Comparison of ENCODE assay signal across 11 mouse cellular contexts in the genomic region with DNA sequence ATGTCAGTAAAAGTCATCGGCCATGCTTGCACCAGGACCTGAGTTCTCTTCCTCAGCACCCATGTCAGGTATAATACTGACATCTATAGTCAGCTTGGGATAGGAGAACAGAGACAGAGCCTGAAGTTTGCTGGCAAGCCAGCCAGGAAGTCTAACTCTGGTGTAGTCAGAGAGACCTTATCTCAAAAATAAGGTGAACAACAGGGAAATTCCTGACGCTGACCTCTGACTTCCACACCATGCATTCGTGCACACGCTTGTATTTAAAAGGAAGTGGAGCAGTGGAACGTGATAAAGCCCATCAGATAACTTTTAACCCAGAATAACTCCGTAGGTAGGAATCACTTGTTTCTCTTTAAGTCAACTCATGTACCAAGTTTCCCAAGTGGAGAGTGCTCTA. TPM values are rescaled to one million over a fixed set of nuclear protein-coding genes. Genes with fewer than 3 reads are reported as not detected.
DNase-seq lines count a peak whose midpoint lies in the region; TF ChIP-seq lines count a peak whose summit lies in the region.
"Had no signal": no experiment of that assay in that cellular context is flagged by ENCODE, and none has a peak within 500 bp of the region (broad histone marks: within the 10 kb centered on the region; RNA-seq: fewer than 3 reads in every experiment).

No protein-coding gene starts in this region.

- no peak for TF ChIP-seq CTCF in liver, adult 2 months (IDR thresholded peaks at IDR 0.05; ENCODE audit: low read depth, low read length)

- no peaks in the 10 kb centered on the region for H3K27me3 ChIP-seq in liver, adult 2 months (ENCODE audit: control insufficient read depth, insufficient read depth, low read length)
- no peaks in the 10 kb centered on the region for H3K27me3 ChIP-seq in embryonic facial prominence, embryonic 10.5 days (replicated peaks; ENCODE audit: low read depth, poor library complexity, severe bottlenecking)

- peak; percentile 69 for DNase-seq in liver, adult 2 months (ENCODE audit: extremely low read depth, low read depth, low spot score)
- DNase-seq in liver, result no peak
- peak; percentile 20 for DNase-seq in heart, postnatal 14 days
- DNase-seq in kidney, postnatal 36 days, result peak; percentile 37 to 45
- DNase-seq in yolk sac, embryonic 10.5 days (ENCODE audit: low spot score), result peak; percentile 60
- DNase-seq in left cerebral cortex, postnatal 36 days (ENCODE audit: low spot score in 2 of 2), result no peak
- DNase-seq in T-cell, adult 2 months (ENCODE audit: low spot score), result no peak
- no peak for DNase-seq in embryonic facial prominence, embryonic 10.5 days (ENCODE audit: low spot score)
- DNase-seq: lung, postnatal 10 days had no signal

- no peak for TF ChIP-seq POLR2A in liver, adult 2 months (IDR thresholded peaks at IDR 0.05; ENCODE audit: extremely low read depth, insufficient read depth, low read length)

- no peak overlapping the region for H3K4me3 ChIP-seq in liver, adult 2 months (ENCODE audit: insufficient read depth, low read depth, low read length)
- no peak overlapping the region for H3K4me3 ChIP-seq in embryonic facial prominence, embryonic 10.5 days
- H3K4me3 ChIP-seq: myocyte had no signal

- H3K27ac ChIP-seq in liver, adult 2 months (replicated peaks; ENCODE audit: insufficient read depth, low read depth, low read length), result no peak overlapping the region
- no peak overlapping the region for H3K27ac ChIP-seq in embryonic facial prominence, embryonic 10.5 days (replicated peaks)
- H3K27ac ChIP-seq: hindbrain, embryonic 14.5 days had no signal

- peaks cover 30% of the 10 kb centered on the region for H3K4me1 ChIP-seq in liver, adult 2 months (ENCODE audit: control insufficient read depth, insufficient read depth, low read length)
- peaks cover 34% of the 10 kb centered on the region for H3K4me1 ChIP-seq in embryonic facial prominence, embryonic 10.5 days

- H3K79me2 ChIP-seq in liver, adult 2 months (ENCODE audit: control insufficient read depth, insufficient read depth, low read length), result peaks cover 38% of the 10 kb centered on the region

- no peaks in the 10 kb centered on the region for H3K36me3 ChIP-seq in liver, adult 2 months (ENCODE audit: control insufficient read depth, insufficient read depth, low read length)
- H3K36me3 ChIP-seq in embryonic facial prominence, embryonic 10.5 days (replicated peaks), result peaks cover 8% of the 10 kb centered on the region

- H3K9me3 ChIP-seq in embryonic facial prominence, embryonic 10.5 days, result no peaks in the 10 kb centered on the region

- no peak overlapping the region for H3K9ac ChIP-seq in liver, adult 2 months (ENCODE audit: low read depth, low read length)
- H3K9ac ChIP-seq: hindbrain, embryonic 14.5 days had no signal

- 12% methylated on average over 6 of the region's 6 CpGs for WGBS in liver, adult 2 months
- WGBS in embryonic facial prominence, embryonic 10.5 days, result 66% methylated on average over 6 of the region's 6 CpGs

- intact Hi-C loops in heart, postnatal 14 days (cut with DNase I), result no loop called here
- intact Hi-C loops in left cerebral cortex, postnatal 36 days (cut with DNase I), result no loop called here

RNA-seq across cellular contexts. Expression of a gene that starts 6.9 kb away (rescaled TPM):
- 195 and 214 TPM in 2 replicates for total RNA-seq in liver, adult 2 months (2014; rRNA removed)
- 260 and 276 TPM in 2 replicates for polyA plus RNA-seq in liver, adult 2 months (2012; rRNA removed)
- total RNA-seq in heart, postnatal 14 days (2021), result 100 to 1,000 TPM; 304 to 309 TPM
- total RNA-seq in left cerebral cortex, postnatal 36 days (2021), result 100 to 1,000 TPM; 563 to 569 TPM
- polyA plus RNA-seq in embryonic facial prominence, embryonic 10.5 days (2016; fragmentation: Nextera tagmentation; extraction: Ambion mirVana), result 201 and 228 TPM in 2 replicates

Comparison
In these comparisons a context has a peak if more than half of its experiments do, and no peak if none do; other contexts are left out.
1. DNase-seq: peak in liver, adult 2 months (single experiment), heart, postnatal 14 days (2 of 2), kidney, postnatal 36 days (2 of 2) and yolk sac, embryonic 10.5 days (single experiment); none in liver (single experiment), left cerebral cortex, postnatal 36 days (0 of 2), T-cell, adult 2 months (single experiment) and embryonic facial prominence, embryonic 10.5 days (single experiment).